Mouse (Mus musculus) left cerebral cortex, adult 9 months (tissue): ENCODE measurements at regions not wholly inside any gene's neighbourhood (a gene's known extent, or its start where the extent isn't known, plus 50 kb on each side); places are given as distances from the start of the nearest gene placed in this dataset.

Experiments
- DNase-seq, 2 experiments: peaks; one replicate each; pipeline ENCODE4 v3.0.0; 2022; ENCODE audit warnings: low spot score in 2 of 2

DNA sequence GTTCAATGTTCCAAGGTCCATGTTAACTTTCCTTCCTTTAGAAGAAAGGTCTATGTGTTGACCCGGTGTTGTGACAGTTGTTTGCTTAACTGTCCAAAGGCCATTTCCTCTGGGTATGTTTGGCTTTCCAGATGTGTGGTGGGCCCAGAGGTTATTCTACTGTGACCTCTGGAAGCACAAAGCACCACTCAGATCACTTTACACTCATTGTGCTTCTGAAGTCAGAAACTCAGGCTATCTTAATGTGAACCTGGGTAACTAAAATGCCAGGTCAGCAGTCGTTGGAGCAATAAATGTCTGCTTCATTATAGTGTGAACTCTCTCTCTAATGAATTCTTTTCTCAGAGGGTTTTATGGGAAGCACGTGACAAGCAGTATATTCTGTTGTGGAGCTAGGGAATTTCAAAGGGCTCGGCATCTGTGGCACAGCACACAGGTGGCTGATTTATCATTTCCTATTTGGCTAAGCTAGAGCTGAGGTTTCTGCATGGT, 68.5 kb upstream of the Klf12 start:
- DNase-seq, result no peak

DNA sequence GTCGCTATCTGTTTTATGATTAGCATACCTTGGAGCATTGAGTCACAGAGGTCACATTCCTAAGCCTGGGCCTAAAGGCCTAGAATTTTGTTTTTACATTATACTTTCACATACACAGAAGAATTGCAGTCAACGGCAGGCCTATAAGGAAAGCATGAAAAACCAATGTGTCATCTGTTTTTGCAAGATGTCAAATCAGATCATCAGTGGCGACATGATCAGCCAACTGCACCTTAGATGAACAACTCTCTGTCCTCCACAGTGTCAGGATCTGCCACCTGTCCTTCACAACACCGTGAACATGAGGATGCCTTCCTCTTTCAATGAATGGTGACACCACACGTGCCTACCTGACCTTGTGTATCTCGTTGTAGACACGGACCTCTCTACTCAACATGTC, 66.5 kb upstream of the Klf12 start:
- no peak for DNase-seq

DNA sequence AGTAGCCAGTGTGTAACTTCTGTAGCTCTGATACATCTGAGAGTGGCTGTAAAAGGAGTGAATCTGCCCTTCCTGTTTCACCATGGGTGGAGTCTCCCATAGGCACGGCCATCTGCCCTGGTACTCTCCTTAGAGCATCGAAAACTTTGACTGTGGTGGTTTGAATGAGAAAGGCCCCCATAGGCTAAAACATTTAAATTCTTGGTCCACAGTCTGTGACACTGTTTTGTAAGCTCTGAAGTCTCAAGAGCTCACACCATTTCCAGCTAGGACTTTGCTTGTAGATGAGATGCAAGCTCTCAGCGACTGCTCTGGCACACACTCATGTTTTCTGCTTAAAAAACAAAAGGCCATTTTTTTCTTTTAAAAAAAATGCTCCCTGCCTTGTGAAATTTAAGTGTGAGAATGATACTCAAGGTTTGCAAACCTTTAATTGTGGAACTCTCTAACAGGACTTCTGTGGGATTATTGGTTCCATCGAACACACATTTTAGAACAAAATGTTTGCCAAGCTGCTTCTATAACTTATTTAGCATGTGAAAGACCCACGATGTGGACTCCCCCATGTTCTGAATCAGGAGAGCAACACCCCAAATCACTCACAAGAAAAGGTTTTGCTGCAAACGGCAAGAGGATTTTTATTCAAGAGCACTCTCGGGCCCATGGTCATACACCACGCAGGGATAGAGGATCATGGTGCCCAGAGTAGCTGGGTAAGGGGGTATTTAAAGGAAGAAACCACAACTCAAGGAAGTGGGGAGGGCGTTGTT, 65.7 kb upstream of the Klf12 start:
- no peak for DNase-seq

DNA sequence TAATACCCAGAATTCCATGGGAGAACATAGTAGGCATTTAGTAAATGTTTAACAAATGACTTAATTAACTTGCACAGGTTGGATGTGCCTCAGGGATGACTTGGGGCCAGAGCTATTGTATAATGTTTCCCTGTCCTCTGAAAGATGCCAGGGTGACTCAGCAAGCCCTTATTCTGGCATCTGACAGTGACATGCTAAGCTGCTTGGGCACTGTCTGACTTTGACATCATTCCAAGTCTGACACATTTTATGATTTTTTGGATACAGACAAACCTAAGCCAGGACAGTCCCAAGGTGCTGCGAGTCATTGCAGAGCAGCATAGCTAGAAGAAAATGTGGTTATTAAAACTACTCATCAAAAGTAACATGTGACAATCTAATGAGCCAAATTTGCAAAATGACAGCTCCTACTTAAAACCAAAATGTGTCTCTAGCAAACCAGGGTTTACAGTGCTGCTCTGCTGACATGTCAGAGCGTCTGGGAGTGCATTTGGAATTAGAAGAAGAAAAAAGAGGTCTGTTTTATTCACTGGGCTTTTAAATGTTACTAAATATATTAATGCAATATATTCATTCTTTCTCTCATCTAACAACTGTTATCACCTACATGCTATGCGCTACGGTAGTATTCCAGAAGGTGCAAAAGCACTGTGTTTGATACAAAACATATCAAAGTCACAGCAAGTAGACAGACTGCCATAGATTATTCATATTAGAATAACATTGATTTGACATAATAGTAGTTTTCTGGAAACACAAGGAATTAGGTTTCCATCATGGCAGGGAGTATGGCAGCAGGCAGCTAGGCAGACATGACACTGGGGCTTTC, 64.1 kb upstream of the Klf12 start:
- no peak for DNase-seq

DNA sequence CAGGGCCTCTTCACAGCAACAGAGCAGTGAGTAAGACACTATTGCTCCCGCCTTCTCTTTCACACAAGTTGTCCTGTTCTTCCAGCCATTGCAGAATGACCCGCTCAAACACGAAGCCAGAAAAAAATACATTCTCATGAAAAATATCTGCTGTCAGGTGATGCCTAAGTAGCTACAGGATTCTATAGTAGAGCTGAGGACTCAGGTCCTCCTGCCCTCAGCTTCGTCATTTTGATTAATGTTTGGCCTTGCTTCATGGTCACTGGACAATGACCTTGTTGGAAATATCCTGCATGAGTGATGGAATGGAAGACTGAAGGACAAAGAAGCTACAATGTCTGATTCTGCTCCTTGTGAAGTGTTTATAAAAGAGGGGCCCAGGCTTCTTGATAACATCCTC, 52.4 kb upstream of the Klf12 start:
- no peak for DNase-seq
